Mouse (Mus musculus) mouse embryonic stem cell (cell line): ENCODE measurements around the gene Pbx2.

Experiments
- in situ Hi-C, 2 experiments: fragments of 300-500 bp; cut with MboI; formaldehyde crosslinking; loops; 1 replicate in 1 of 2; 3 replicates in 1 of 2; pipeline ENCODE4 v1.14.3; 2019 to 2020; ENCODE audit warnings: low sequenced_read_pairs in 2 of 2, low pct_unique_long_range_greater_than_20kb in 1 of 2, mixed read lengths in 1 of 2; ENCODE audit not compliant: unreplicated experiment in 1 of 2

The Pbx2 gene

DNA sequence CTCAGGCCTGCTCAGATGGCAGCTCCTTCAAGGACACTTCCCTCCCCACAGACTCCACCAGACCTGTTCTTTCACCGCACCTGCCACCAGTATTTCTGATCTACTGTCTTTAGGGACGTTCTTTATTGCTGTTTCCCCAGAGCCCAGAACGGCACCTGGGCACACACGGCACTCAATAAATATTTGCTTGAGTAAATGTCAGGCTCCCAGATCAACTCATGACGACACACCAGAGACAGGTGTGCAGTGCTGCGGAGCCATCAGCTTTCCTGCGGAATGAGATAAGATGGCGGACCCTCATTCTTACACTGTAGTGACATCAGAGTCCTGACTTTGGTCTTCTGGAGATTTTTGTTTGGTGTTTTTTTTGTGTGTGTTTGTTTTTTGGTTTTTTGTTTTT is 29.9 kb downstream of the Pbx2 start:
- in situ Hi-C loops, result no loop called here

DNA sequence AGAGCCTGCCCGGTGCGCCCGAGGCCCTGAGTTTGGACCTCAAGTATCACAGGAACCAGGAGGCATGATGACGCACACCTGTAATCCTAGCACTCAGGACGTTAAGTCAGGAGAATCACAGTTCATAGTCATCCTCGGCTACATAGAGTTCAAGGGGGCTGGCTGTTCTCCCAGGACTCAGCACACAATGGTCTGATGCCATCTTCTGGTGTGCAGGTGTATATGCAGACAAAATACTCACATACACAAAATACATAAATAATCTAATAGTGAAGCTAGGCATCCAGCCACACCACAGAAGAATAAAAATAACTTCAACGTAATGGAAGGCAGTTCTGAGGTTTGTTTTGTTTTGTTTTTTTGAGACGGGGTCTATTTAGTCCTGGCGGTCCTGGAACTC is 32.1 kb downstream of the Pbx2 start:
- in situ Hi-C loops, result no loop called here

DNA sequence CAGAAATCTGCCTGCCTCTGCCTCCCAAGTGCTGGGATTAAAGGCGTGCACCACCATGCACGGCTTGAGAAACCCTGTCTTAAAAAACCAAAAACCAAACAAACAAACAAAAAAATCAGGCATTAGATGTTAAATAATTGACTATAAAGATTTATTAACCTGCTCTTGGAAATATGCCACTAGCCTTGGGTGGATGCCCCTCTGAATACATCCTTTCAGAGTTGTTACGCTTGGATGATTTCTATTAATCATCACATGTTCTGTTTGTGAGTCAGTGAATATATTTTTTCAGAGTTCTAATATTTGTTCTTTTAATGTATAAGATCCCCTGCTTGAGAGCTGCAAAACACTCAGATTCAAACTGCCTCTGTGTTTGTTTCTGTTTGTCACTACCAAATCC is 33.9 kb downstream of the Pbx2 start:
- in situ Hi-C loops, result loop anchor here in 1 of 2 experiments (5.0 kb wide), 1 partner anchor 48 kb away; no protein-coding TSS in a partner anchor

DNA sequence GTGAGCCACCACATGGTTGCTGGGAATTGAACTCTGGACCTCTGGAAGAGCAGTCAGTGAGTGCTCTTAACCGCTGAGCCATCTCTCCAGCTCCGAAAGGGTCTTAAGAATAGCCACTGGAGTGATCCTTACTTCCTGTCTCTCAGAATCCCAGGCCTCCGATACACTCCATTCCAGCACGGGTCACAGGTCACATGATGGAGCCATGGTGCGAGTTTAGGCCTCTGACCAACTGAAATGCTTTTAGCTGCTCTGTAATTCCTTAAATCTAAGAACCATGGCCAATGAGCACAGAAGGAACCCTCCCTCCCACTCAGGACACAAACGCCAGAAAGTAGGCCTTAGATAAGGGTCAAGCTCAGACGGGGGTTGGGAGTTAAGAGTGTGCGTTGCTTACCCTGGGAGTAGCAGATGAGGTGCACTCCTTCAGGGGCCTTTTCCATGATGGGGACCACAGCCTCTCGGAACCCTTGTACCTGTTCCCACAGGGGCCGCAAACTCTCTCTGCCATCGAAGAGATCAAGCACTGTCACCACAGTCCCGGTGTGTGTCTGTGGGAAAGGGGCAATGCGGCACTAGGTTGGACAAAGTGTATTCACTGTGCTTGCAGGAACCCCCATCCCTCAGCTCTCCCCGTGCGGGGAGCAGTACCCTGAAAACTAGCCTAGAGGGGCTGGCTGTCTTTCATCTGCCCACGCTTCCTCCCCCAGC is 35.2 kb downstream of the Pbx2 start:
- in situ Hi-C loops, result loop anchor here in 1 of 2 experiments (5.0 kb wide), 1 partner anchor 49 kb away; no protein-coding TSS in a partner anchor

DNA sequence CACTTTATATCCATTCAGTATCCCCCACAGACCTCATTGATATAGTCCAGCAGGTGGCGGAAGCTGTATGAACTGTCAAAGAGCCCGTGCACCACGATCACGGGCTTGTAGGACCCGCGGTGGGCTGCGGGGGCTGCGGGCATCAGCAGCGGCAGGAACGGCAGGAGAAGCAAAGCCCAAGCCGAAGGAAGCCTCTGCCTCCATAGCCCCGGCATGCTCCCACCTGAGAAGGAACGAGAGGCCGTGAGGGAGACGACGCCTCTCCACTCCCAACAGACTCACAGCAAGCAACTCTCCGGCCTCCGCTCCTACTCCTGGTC is 35.7 kb downstream of the Pbx2 start:
- in situ Hi-C loops, result loop anchor here in 1 of 2 experiments (5.0 kb wide), 1 partner anchor 49 kb away; no protein-coding TSS in a partner anchor

DNA sequence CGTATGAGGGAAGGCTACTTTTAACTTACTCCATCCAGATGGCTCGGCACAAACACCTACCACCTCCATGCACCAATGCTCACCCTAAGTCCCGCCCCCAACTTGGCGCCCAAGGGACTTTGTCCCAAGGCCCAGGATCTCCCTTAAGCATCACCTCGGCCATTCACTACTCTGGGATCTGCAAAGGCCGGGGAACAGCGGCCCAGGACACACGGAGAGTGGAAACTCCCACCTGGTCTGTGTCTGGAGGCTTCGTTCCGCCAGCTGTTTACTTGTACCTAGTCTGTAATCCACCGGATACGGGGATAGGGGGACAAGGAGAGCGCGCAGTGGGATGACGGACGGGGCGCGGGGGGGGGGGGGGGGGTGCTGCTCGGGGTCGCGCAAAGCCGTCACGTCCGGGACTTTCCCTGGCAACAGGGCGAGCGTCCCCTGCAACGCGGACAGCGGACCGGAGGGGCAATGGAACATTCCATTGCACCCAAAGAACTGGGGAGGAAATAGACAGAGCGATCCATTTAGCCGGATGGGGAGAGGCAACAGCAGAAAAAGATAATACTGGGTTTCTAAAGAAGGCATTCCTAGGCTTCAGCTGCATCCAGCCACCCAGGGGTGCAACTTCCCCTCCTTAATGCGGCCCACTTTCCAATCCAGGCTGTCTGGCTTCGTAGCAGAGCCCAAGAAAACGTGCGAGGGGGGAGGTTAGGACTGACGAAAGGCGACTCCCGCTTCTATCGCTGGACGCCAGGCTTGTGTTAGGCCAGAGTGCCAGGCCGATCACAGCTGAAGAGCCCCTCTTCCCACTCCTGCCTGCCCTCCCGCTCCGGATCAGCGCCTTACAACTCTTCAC is 36.3 kb downstream of the Pbx2 start:
- in situ Hi-C loops, result loop anchor here in 1 of 2 experiments (5.0 kb wide), 1 partner anchor 50 kb away; no protein-coding TSS in a partner anchor

GRCm38 (mm10) chr17:34627943-34628643 is 37.0 kb downstream of the Pbx2 start, which contains the start of gene Ppt2:
Ppt2 (minus strand) TSS chr17:34628510.
- in situ Hi-C loops, result loop anchor here in 1 of 2 experiments (5.0 kb wide), 1 partner anchor 51 kb away; no protein-coding TSS in a partner anchor

DNA sequence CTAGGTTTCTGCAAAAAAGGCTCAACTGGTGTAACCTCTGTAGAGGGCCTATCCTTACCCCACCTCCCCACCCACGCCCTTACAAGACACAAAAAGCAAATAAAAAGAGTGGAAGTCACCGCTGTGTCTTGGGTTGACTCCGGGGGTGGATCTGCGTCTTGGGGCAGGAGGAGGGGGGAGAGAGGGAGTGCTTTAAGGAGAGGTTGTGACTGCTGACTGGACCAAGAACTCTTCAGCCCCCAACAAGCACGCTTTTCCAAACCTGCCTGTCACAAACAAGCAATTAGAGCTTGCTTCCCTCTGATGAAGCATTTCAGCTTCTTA is 37.5 kb downstream of the Pbx2 start:
- in situ Hi-C loops, result loop anchor here in 1 of 2 experiments (5.0 kb wide), 1 partner anchor 51 kb away; no protein-coding TSS in a partner anchor

DNA sequence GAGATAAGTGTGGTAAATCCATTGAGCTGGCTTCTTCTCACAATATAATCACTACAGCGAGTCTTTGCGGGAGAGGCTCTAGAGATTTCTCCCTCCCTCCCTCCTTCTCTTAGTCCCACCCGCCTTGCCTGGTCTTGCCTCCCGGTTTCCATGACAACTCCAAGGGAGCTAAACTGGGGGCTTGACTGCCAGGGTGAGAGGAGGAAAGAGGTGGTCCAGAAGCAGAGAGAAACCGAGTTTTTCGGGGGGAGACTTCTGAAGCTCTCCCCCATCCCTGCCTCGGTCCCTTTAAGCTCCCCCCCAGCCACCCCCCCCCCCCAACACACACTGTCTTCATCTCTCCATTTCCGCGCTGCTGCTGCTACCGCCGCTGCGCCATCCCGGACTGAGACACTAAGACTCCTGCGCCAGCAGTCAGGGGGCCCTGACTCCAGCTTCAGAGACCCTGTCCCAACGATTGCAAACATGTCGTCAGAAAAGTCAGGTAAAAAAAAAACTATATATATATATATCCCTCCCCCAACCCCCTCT is 38.2 kb downstream of the Pbx2 start, which contains the start of gene Prrt1:
Prrt1 (plus strand) TSS at position 313 of the 531 bp plus-strand sequence.
- in situ Hi-C loops, result loop anchor here in 1 of 2 experiments (5.0 kb wide), 1 partner anchor 52 kb away; no protein-coding TSS in a partner anchor

GRCm38 (mm10) chr17:34629796-34630603 is 38.9 kb downstream of the Pbx2 start:
- in situ Hi-C loops, result loop anchor here in 1 of 2 experiments (5.0 kb wide), 1 partner anchor 53 kb away; no protein-coding TSS in a partner anchor

DNA sequence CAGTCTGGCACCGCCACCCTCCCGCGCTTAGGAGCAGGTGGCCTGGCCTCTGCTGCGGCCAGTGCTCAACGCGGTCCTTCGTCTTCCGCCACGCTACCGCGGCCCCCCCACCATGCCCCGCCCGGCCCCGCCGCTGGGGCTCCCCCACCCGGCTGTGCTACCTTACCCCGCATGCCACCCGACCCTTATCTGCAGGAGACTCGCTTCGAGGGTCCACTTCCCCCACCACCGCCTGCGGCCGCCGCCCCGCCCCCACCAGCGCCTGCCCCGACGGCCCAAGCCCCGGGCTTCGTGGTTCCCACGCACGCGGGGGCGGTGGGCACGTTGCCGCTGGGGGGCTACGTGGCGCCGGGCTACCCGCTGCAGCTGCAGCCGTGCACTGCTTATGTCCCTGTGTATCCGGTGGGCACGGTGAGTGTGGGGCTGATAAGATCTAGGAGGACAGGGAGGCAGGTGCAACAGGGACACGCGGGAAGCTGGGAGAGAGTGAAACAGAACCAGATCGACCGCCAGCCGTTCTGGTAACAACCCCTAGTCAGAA is 39.8 kb downstream of the Pbx2 start:
- in situ Hi-C loops, result no loop called here

DNA sequence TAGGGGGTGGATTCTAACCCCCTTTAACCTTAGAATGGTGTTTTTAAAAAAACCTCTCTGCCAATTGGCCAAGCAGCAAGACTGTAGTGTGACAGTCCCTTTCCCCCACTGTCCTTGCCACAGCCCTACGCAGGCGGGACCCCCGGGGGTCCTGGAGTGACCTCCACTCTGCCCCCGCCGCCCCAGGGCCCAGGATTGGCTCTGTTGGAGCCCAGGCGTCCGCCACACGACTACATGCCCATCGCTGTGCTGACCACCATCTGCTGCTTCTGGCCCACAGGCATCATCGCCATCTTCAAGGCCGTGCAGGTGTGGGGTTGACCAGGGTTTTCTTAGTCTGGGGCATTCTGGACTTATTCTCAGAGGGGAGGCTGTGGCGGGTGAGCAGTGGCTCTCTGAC is 40.6 kb downstream of the Pbx2 start:
- in situ Hi-C loops, result no loop called here

GRCm38 (mm10) chr17:34632261-34632691 is 41.2 kb downstream of the Pbx2 start:
- in situ Hi-C loops, result no loop called here

- in situ Hi-C loops, result no loop called here
Measured at GRCm38 (mm10) chr17:34635671-34636070, 44.6 kb downstream of the Pbx2 start.

DNA sequence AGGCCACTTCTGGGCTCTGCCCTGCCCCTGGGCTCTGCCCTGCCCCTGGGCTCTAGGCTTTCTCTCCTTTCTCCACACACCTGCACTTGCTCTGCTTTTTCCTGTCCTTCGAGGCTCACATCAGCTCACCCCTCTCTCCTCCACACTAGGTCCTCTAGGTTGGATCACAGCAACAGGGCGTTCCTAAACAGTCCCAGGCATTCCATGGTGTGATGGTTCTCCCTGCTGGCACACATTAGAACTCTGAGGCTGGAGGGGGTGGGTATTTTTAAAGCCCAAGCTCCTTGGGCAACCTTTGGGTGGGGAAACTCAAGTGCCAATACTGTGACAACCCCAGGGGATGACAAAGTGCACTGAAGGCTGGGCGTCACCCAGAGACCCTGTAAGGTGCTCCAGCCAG is 46.4 kb downstream of the Pbx2 start:
- in situ Hi-C loops, result no loop called here

- in situ Hi-C loops, result loop anchor here in 1 of 2 experiments (10.0 kb wide), 1 partner anchor 305 kb away; no protein-coding TSS in a partner anchor
Measured at GRCm38 (mm10) chr17:34639461-34640255, 48.6 kb downstream of the Pbx2 start.
